Mouse (Mus musculus) thymus, adult 2 months (tissue): ENCODE measurements around the gene Slc28a1.

Source experiments
- CTCF ChIP-seq: fragments of 200-500 bp; IDR thresholded peaks from 2 replicates; pipeline ENCODE4 v1.5.1; 2012; ENCODE audit warnings: mild to moderate bottlenecking, control low read depth, low read length, moderate library complexity, borderline replicate concordance; ENCODE audit not compliant: control insufficient read depth, poor library complexity, insufficient read depth; ENCODE audit errors: extremely low read depth
- POLR2A ChIP-seq: fragments of 200-500 bp; IDR thresholded peaks from 2 replicates; pipeline ENCODE4 v1.6.1; 2012; ENCODE audit warnings: mild to moderate bottlenecking, low read length, control low read depth, moderate library complexity; ENCODE audit not compliant: control insufficient read depth, poor library complexity, insufficient read depth; ENCODE audit errors: extremely low read depth

- TF ChIP-seq POLR2A, result no peak
- TF ChIP-seq CTCF, result no peak
Observed at GRCm38 (mm10) chr7:81153327-81153726, 38.7 kb downstream of the Slc28a1 start.
